Mouse (Mus musculus) thymus, postnatal 14 days (tissue): ENCODE data around the gene Olfr435.
A peak's percentile ranks its signal among the peaks of the same experiment; 100 is the strongest.
"Not testable (repeated sequence)": the region's sequence is repeated elsewhere in the genome, so short reads cannot be mapped to it uniquely, and the experiment has no call there.

Source experiments
- DNase-seq: peaks from one replicate; pipeline ENCODE4 v3.0.0; 2021

Olfr435 gene

DNA sequence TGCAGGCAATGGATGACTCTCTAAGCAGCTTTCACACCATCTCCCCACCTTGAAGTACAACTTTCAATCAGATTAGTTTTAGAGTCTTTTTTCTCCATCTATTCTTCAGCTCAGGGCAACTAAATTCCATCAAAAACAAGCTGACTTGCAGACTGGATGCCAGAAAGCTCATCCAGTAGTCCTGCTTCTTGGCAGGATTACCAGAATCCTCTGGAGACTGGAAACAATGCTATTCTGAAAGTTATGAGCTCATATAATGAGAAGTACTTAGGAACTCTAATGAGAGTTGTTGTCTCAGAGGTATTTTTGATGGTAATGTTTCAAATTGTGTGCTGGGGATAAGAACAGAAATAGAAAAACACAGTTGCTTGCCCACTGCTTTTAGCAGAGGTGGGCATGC is at the start of gene Olfr435:
Gene Olfr435, plus strand, starts transcription at position 366 of the 400 bp plus-strand sequence.
- no peak for DNase-seq

DNA sequence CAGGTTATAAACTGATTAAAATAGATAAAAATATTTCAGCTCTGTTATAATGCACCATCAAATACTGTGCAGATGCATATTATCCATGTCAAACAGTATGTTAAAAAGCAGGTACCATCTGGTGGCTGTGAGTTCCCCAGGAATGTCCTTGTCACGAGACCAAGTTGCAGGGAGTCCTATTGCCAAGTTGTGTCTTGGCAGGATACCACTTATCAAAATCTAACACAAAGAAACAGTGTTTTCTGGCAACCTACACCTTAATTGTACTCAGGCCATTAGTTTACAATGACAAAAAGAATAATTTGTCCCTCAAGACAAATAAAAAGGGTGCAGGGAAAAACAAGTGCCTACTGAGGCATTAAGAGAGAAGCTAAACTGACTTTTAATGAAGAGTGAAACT is 37.4 kb upstream of the Olfr435 start:
- DNase-seq = no peak

DNA sequence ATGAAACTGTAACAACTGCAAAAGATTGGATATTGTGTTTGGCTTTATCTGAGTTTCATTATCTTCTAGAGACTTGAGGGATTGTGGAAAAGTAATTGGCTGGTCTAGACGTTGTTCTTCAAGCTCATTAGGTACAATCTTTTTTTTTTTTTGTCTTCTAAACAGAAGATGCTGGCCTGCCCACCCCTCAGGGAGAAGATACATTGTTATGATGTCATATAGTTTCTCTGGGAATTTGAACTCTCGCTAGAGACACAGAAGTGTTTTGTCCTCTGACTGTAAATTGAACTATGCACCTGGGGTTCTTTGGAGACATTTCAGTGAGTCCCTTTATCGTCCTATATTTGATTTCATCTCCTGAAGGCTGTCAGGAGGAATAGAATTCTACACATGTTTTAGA is 34.0 kb upstream of the Olfr435 start, which contains the start of gene Olfr437:
Gene Olfr437, plus strand, starts transcription at position 301 of the 400 bp plus-strand sequence.
- no peak for DNase-seq

- no peak for DNase-seq
Measured at GRCm38 (mm10) chr6:43167246-43167645, 29.7 kb upstream of the Olfr435 start.

DNA sequence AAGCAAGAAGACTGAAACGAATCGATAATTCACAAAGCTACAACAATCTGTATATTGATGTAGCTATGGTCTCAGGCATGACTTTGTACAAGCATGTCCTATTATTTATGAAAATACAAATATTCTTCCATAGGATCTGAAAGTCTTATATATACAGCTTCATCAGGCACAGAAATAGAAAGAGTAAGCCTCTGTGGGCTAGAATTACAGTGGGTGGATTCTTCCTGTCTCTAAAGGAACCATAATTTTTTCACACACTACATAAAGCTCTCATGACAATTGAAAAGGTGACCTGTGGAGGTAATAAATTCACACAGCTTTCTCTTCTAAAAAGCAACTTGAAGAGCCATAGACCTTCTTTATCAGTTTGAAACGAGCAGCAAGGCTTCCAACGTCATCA is 25.1 kb upstream of the Olfr435 start, which contains the start of gene Olfr13:
Gene Olfr13, plus strand, starts transcription at position 301 of the 400 bp plus-strand sequence.
- DNase-seq = no peak

GRCm38 (mm10) chr6:43178129-43178528 is 18.8 kb upstream of the Olfr435 start:
- DNase-seq = no peak

- no peak for DNase-seq
Measured at GRCm38 (mm10) chr6:43178584-43179501, 18.1 kb upstream of the Olfr435 start.

DNA sequence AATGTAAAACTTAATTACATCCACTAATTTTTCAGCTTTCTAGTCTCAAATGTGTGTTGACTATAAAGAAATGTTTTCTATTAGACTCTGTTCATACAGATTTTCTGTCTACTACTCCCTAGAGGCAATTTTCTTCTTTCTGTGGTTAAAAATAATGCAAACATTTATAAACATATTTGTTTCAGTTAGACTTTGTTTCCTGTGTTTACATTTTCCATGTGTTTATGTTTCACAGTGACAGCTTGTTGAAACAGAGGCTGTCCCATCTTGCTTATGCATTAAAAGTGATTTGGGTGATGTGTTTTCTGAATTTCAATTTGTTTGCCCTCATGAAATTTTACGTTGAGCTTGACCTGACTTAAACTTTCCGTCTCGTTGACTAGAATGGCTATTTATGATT is 6.0 kb upstream of the Olfr435 start:
- no peak for DNase-seq

DNA sequence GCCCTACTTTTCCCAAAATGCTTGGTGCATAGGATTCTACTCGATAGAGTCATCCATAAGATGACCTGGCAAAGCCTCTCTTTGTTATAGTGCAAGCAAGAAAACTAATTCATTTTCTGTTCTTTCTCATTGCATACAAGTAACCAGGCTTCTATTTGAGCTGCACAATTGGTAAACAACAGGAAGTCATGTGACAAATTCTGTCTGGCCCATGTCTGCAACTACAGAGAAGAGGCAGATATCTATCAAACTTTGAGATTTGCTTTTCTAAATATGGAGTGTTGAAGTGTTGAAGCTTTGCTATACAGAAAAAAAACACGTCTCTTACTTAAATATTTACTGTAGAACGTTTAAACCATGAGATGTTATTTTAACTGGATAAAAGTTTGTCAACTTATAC is 1.1 kb downstream of the Olfr435 start:
- DNase-seq = no peak

- no peak for DNase-seq
Measured at GRCm38 (mm10) chr6:43202786-43203185, 5.8 kb downstream of the Olfr435 start.

DNA sequence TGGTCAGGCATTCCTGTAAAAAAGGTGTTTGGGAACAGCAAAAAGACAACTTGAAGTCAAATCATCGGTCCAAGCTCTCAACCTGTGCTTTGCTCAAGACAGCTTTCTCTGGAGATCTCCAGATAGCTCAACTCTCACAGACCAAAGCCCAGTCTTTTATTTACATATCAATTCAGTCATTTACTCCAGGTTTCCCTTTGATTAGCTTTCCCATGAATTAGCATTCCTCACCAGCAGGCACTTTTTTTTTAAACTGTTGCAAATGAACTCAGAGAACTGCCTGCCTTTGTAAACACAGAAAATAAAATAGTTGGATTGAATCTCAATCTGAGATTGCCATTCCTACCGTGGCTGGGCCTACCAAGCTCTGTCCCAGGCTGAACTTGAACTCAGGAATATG is 8.4 kb downstream of the Olfr435 start:
- no peak for DNase-seq

DNA sequence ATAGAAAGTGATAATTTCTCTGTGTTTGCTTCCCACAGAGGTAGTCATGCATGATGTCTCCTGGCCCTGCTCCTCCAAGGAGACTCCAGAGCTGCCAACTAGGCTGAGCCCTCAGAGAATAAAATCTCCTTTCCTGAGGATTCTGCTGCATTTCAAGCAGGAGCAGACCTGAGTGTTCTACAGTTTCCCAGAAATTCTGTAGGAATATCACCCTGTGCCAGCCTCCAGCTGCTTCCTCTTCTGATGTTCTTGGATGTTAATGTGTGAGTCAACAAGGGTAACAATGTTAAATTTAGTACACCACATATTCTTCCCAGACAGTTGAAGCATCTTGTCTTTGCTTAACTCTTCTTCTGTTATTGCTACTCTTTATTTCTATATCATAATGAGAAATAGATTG is 15.9 kb downstream of the Olfr435 start, which contains the start of gene Olfr434:
Gene Olfr434, plus strand, starts transcription at position 149 of the 400 bp plus-strand sequence.
- DNase-seq = not testable (repeated sequence)

GRCm38 (mm10) chr6:43231255-43231654 is 34.3 kb downstream of the Olfr435 start, which contains the start of gene Olfr47:
Olfr47 (plus strand) TSS chr6:43231529.
- DNase-seq = not testable (repeated sequence)

- peak; percentile 41 for DNase-seq
Measured at GRCm38 (mm10) chr6:43242061-43242460, 45.1 kb downstream of the Olfr435 start.

GRCm38 (mm10) chr6:43247396-43247795 is 50.5 kb downstream of the Olfr435 start:
- DNase-seq = no peak

- no peak for DNase-seq
Measured at GRCm38 (mm10) chr6:43252994-43253393, 56.0 kb downstream of the Olfr435 start.
